Mouse (Mus musculus) liver, embryonic 13.5 days (tissue): ENCODE data around the gene Fastkd2. TPM values are rescaled to one million over a fixed set of nuclear protein-coding genes. Genes with fewer than 3 reads are reported as not detected.

ENCODE experiments used
- ATAC-seq: fragments of 200-750 bp; cut with Nextera tagmentation; 2 replicates; pipeline ENCODE4 v1.8.0; 2017; ENCODE audit warnings: low read depth, mild to moderate bottlenecking, moderate number of reproducible peaks, moderate library complexity
- DNase-seq: peaks from one replicate; pipeline ENCODE4 v3.0.0; 2022
- H3K27ac ChIP-seq: fragments of 300-500 bp; sonication (generic); 2 replicates; pipeline ENCODE4 v1.5.1; 2015; ENCODE audit warnings: moderate library complexity, mild to moderate bottlenecking, inconsistent platforms
- H3K27me3 ChIP-seq: fragments of 300-500 bp; sonication (generic); 2 replicates; pipeline ENCODE4 v1.6.1; 2015; ENCODE audit warnings: mild to moderate bottlenecking, inconsistent platforms
- H3K36me3 ChIP-seq: fragments of 300-500 bp; sonication (generic); 2 replicates; pipeline ENCODE4 v1.6.1; 2015; ENCODE audit warnings: mild to moderate bottlenecking, inconsistent platforms
- H3K4me1 ChIP-seq: fragments of 300-500 bp; sonication (generic); replicated peaks from 2 replicates; pipeline ENCODE4 v1.6.1; 2015; ENCODE audit warnings: inconsistent platforms
- H3K4me2 ChIP-seq: fragments of 300-500 bp; sonication (generic); 2 replicates; pipeline ENCODE4 v1.6.1; 2015; ENCODE audit warnings: inconsistent platforms, mild to moderate bottlenecking, moderate library complexity
- H3K4me3 ChIP-seq: fragments of 300-500 bp; sonication (generic); replicated peaks from 2 replicates; pipeline ENCODE4 v1.5.1; 2015; ENCODE audit warnings: mild to moderate bottlenecking, inconsistent platforms
- H3K9ac ChIP-seq: fragments of 300-500 bp; sonication (generic); 2 replicates; pipeline ENCODE4 v1.6.1; 2015; ENCODE audit warnings: mild to moderate bottlenecking, inconsistent platforms
- H3K9me3 ChIP-seq: fragments of 300-500 bp; sonication (generic); replicated peaks from 2 replicates; pipeline ENCODE4 v1.6.1; 2016; ENCODE audit warnings: inconsistent platforms
- WGBS: fragments of 180-500 bp; shearing (Covaris S2); methylation state at CpG from one replicate; pipeline ENCODE4 v1.1.7; 2015; ENCODE audit not compliant: insufficient replicate concordance; 5-methylcytosine and 5-hydroxymethylcytosine counted together
- polyA plus RNA-seq: library from polyadenylated mRNA; unstranded; fragments of >200 nt; fragmentation: Nextera tagmentation; extraction: Ambion mirVana; gene quantifications from 2 replicates; pipeline ENCODE4 v1.2.1, GENCODE M21; 2015

Gene Fastkd2
- 53.8 and 63.0 TPM in 2 replicates for polyA plus RNA-seq

DNA sequence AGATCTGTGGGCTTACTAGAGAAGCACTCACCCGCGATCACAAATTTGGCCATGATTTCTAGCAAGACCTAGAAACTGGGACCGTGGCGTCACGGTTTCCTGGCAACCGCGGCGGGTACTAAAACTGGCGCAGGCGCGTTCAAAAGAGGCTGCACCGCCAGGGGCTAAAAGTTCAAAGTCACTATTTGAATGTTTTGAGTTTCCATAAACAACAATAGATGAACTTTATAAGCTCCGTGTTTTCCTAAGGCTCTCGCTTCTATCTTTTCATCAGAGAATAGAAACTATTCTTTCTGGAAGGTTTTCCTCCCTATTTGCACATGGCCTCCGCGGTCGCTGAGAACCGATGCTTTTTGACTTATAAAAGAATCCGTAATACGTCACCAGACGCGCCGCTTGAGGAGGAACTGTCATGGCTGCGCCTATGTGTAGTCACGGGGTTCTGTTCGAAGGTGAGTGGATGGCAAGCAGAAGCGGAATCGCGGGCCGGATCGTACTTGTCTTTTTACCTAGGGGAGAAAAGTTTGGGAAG, at the start of gene Fastkd2, which contains the start of gene Mdh1b:
Gene Fastkd2 (plus strand): TSS at position 375 of the 532 bp plus-strand sequence.
Gene Mdh1b (minus strand): TSS at position 79 of the 532 bp plus-strand sequence.
- H3K9ac ChIP-seq = peak within 1 kb of the TSS; percentile 70
- no peaks in the 10 kb centered on the region for H3K27me3 ChIP-seq
- H3K36me3 ChIP-seq = no peaks in the 10 kb centered on the region
- H3K27ac ChIP-seq = no peak within 1 kb of the TSS
- H3K9me3 ChIP-seq = no peaks in the 10 kb centered on the region
- DNase-seq (peak; percentile 68), ATAC-seq (peak; percentile 91)
- H3K4me3 ChIP-seq = peak within 1 kb of the TSS; percentile 77
- peaks cover 22% of the 10 kb centered on the region for H3K4me1 ChIP-seq
- WGBS = under 1% methylated on average over 31 of the region's 31 CpGs
- H3K4me2 ChIP-seq = peak within 1 kb of the TSS; percentile 73

DNA sequence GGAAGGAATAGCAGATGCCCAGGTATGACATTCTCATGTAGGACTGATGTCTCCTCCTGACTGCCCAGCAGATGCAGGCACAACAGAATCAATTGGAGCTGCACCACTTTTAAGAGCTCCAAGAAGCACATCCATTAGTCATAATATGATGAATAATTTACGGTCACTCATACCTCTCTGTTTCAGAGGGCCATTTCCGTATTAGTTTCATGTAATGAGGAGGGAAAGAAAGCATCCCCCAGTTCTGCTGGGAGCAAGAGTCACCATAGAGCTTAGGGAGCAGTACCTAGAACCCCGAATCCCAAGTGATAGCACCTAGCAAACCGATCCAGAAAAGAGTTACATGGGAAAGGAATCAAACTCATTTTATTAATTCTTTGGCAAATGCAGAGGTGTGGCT, 43.6 kb upstream of the Fastkd2 start, which contains the start of gene Dytn:
Gene Dytn (minus strand): TSS at position 101 of the 400 bp plus-strand sequence.
- no peaks in the 10 kb centered on the region for H3K9me3 ChIP-seq
- DNase-seq (no peak), ATAC-seq (no peak)
- no peak within 1 kb of the TSS for H3K27ac ChIP-seq
- H3K36me3 ChIP-seq = no peaks in the 10 kb centered on the region
- no peak within 1 kb of the TSS for H3K4me3 ChIP-seq
- 62% methylated on average over 4 of the region's 4 CpGs for WGBS
- H3K4me2 ChIP-seq = no peak within 1 kb of the TSS
- no peak within 1 kb of the TSS for H3K9ac ChIP-seq
- no peaks in the 10 kb centered on the region for H3K27me3 ChIP-seq
- H3K4me1 ChIP-seq = no peaks in the 10 kb centered on the region

DNA sequence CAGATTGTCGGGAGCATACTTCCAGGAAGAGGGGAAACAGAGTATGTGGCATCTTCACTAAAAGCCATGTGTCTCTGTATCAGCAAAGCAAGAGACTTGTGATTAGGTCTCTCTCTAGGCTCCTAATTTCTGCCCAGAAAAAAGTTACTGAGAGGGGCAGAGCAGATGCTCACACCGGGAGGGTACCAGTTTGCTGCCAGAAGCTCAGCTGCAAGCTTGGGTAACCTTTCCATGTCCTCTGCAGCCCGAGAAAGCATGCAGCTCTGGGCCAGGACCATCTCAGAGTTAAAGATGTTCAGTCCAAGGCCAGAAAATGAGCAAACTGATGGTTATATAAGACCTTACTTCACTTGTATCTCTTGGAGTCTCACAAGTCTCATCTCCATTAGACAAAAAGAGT, 33.6 kb upstream of the Fastkd2 start:
- DNase-seq (no peak), ATAC-seq (no peak)
- no peaks in the 10 kb centered on the region for H3K27me3 ChIP-seq
- no peaks in the 10 kb centered on the region for H3K9me3 ChIP-seq
- no peak overlapping the region for H3K4me3 ChIP-seq
- no peaks in the 10 kb centered on the region for H3K4me1 ChIP-seq
- H3K4me2 ChIP-seq = no peak overlapping the region
- H3K9ac ChIP-seq = no peak overlapping the region
- WGBS = 48% methylated on average over 3 of the region's 3 CpGs
- no peaks in the 10 kb centered on the region for H3K36me3 ChIP-seq
- no peak overlapping the region for H3K27ac ChIP-seq

DNA sequence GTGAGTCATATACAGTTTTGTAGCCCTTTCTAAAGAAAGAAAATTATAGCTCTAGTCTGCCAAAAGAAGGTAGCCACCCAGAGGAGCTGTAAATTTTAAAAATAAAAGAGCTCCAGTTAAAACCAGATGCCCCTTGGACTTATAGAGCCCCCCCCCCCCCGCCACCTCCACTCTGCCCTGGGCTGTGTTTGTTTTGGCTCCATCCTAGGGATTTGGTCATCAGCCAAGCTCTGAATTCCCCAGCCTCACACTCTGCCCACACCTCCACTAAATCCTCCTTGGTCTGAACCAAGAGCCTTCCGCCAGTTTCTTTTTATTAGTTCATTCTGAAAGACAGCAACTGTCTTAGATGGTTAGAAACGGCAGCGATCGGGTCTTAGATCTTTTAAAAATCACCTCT, 24.7 kb upstream of the Fastkd2 start:
- Histone ChIP-seq H3K4me1 (no peaks in the 10 kb centered on the region), H3K4me2 (no peak overlapping the region), H3K27me3 (no peaks in the 10 kb centered on the region), H3K9ac (no peak overlapping the region), H3K9me3 (no peaks in the 10 kb centered on the region), H3K4me3 (no peak overlapping the region), H3K36me3 (no peaks in the 10 kb centered on the region), H3K27ac (no peak overlapping the region)
- 63% methylated on average over 5 of the region's 5 CpGs for WGBS
- peak; percentile 67 for ATAC-seq
- DNase-seq = no peak

DNA sequence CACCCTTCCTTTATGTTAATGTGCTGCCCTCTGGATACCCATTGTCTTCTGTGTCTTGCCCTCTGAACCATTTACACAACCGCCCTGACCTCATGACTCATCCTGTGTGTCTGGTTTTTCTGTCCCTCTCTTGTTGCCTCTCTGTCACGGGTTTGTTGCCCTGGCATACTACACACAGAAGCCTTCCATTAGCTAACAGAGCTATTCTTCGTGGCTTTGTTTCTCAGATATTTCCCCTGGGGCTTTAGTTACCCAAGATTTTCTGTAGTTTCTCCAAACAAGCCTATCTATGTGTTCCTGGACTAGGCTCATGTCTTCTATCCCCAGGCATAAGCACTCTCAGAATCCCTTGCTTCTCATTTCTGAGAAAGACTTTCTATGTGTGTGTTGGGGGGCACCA, 21.5 kb upstream of the Fastkd2 start:
- H3K4me2 ChIP-seq = no peak overlapping the region
- H3K9me3 ChIP-seq = no peaks in the 10 kb centered on the region
- H3K27me3 ChIP-seq = no peaks in the 10 kb centered on the region
- no peaks in the 10 kb centered on the region for H3K4me1 ChIP-seq
- no peak overlapping the region for H3K27ac ChIP-seq
- H3K36me3 ChIP-seq = no peaks in the 10 kb centered on the region
- ATAC-seq = no peak
- 44% methylated on average over 3 of the region's 3 CpGs for WGBS
- no peak overlapping the region for H3K4me3 ChIP-seq
- H3K9ac ChIP-seq = no peak overlapping the region
- no peak for DNase-seq

DNA sequence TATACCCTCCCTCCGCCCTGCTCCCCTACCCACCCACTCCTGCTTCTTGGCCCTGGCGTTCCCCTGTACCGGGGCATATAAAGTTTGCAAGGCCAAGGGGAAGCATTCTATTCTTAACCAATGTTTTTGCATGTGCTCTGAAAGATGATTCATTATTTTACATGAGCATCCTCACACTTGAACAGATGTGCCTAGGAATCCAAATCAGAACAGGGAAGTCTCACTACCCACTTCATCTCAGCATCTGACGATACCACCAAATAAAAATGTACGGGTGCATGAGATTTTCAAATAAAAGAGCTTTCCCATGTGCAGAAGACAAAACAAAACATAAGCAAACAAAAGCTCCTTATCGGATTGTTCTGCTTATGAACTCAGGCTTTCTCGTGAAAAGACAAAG, 10.3 kb upstream of the Fastkd2 start:
- DNase-seq (no peak), ATAC-seq (no peak)
- WGBS = 69% methylated on average over 7 of the region's 7 CpGs
- no peak overlapping the region for H3K4me2 ChIP-seq
- H3K9ac ChIP-seq = no peak overlapping the region
- H3K27ac ChIP-seq = no peak overlapping the region
- H3K4me1 ChIP-seq = no peaks in the 10 kb centered on the region
- H3K36me3 ChIP-seq = no peaks in the 10 kb centered on the region
- no peaks in the 10 kb centered on the region for H3K9me3 ChIP-seq
- H3K4me3 ChIP-seq = no peak overlapping the region
- H3K27me3 ChIP-seq = no peaks in the 10 kb centered on the region

DNA sequence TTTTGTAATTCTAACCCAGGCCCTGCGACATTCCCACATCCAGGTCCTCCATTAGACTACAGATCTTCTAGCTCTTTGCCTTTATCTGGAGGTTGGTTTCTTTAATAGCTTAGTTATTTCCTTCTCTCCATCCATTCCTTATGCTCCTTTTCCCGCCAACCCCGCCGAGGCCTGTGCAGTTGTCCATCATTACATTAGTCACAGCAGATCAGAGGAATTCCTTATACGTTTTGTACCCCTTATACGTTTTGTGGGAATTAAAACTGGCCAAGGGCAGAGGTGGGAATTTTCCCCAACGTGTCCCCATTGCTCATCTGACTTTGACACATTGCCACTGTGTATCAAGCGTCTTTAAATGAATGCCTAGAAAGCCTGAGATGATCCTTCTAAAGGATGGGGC, 618 bp upstream of the Fastkd2 start:
- no peak for ATAC-seq
- no peak overlapping the region for H3K27ac ChIP-seq
- peak overlapping the region; percentile 77 for H3K4me3 ChIP-seq
- H3K27me3 ChIP-seq = no peaks in the 10 kb centered on the region
- DNase-seq = no peak
- peaks cover 22% of the 10 kb centered on the region for H3K4me1 ChIP-seq
- 55% methylated on average over 8 of the region's 8 CpGs for WGBS
- H3K4me2 ChIP-seq = peak overlapping the region; percentile 73
- no peak overlapping the region for H3K9ac ChIP-seq
- H3K36me3 ChIP-seq = no peaks in the 10 kb centered on the region
- no peaks in the 10 kb centered on the region for H3K9me3 ChIP-seq

DNA sequence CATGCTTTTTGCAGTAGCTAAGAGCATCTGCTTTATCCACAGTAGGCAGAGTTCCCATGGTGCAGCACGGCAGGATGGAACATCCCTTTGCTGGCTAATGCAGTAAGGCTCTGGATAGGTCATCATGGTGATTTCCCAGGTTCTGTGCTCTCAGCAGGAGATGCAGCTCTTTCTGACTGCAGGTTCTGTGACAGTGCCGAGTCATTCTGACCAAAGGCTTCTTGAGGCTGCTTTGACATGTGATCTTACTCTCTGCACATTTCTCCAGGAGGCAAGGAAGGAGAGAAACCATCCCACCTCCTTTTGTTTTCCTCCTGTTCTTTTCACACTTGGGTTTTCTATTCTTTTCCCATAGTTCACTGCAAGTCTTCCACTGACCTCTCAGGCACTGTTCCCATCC, 25.6 kb downstream of the Fastkd2 start:
- Histone ChIP-seq H3K27me3 (no peaks in the 10 kb centered on the region), H3K9ac (no peak overlapping the region), H3K4me1 (no peaks in the 10 kb centered on the region), H3K4me2 (no peak overlapping the region), H3K27ac (no peak overlapping the region), H3K36me3 (peaks cover 18% of the 10 kb centered on the region), H3K4me3 (no peak overlapping the region), H3K9me3 (no peaks in the 10 kb centered on the region)
- DNase-seq (no peak), ATAC-seq (no peak)
- WGBS = 60% methylated on average over 2 of the region's 2 CpGs

DNA sequence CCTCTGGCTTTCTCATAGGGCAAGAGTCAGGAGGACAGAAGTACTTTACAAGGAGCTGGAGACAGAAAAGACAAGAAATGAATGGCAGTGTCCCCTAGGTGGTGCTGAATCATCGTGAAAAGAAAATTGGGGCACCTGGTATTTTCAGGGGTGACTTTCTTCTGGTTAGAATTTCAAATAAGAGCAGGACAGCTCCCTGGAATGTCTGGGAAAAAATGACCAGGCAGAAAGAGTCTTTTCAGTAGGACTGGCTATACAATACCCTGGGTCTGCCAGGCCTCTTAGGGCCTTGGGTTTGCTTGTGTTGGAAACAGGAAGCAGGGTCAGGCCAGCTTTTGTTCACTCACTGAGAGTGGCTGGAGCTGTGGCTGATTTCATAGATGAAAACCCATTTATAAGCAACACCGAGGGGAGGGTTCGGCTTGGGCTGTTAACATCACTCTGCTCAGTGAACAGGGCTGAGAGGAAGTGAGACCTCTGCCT, 32.8 kb downstream of the Fastkd2 start:
- H3K9ac ChIP-seq = no peak overlapping the region
- WGBS = 16% methylated on average over 3 of the region's 3 CpGs
- no peak overlapping the region for H3K4me3 ChIP-seq
- H3K27ac ChIP-seq = no peak overlapping the region
- no peak overlapping the region for H3K4me2 ChIP-seq
- H3K36me3 ChIP-seq = no peaks in the 10 kb centered on the region
- ATAC-seq (no peak), DNase-seq (no peak)
- H3K4me1 ChIP-seq = no peaks in the 10 kb centered on the region
- H3K27me3 ChIP-seq = no peaks in the 10 kb centered on the region
- no peaks in the 10 kb centered on the region for H3K9me3 ChIP-seq

DNA sequence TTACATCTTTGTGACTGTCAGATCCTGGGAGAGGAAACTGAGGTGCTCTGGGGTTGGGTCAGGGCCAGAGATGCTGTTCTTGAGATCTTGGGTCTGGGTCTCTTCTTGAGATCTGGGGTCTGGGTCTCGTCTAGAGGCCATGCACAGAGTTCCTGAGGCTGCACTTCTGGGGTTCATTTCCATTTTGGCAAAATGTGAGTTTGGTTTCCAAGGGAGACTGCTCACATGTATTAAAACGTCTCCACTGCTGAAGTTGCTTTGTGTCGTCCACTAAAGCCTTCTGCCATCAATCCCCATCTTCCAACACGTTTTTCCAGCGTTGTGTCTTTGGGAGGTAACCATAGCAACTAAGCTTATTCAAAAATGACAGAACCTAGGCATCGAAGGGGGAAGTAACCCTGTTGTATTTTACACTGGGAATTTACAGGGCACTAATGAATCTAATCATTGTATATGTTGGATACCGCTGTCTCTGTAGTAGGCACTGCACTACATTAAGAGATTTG, 33.5 kb downstream of the Fastkd2 start:
- ATAC-seq (no peak), DNase-seq (no peak)
- 42% methylated on average over 7 of the region's 7 CpGs for whole genome bisulfite sequencing
- no peak overlapping the region for H3K4me3 ChIP-seq
- H3K27ac ChIP-seq = no peak overlapping the region
- H3K36me3 ChIP-seq = no peaks in the 10 kb centered on the region
- no peak overlapping the region for H3K4me2 ChIP-seq
- H3K4me1 ChIP-seq = no peaks in the 10 kb centered on the region
- no peaks in the 10 kb centered on the region for H3K9me3 ChIP-seq
- no peaks in the 10 kb centered on the region for H3K27me3 ChIP-seq
- no peak overlapping the region for H3K9ac ChIP-seq

DNA sequence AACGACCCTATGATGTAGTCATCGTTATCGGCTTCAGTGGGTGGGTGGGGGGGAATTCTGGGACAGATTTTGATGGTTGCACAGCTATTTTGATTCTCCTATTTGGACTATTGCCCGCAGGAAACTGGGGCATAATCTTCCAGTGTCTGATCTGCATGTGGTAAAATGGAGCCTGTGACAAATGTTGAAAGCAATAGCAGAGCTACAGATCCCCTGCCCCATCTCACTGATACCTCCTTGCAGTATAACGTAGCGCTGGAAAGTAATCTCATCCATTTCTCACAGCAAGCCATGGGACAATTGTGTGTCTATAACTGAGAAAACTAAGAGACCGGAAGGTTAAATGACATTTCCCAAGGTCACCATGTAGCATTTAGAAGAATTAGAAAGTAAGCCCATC, 34.0 kb downstream of the Fastkd2 start:
- no peaks in the 10 kb centered on the region for H3K27me3 ChIP-seq
- no peak overlapping the region for H3K27ac ChIP-seq
- H3K4me2 ChIP-seq = no peak overlapping the region
- ATAC-seq = no peak
- H3K9ac ChIP-seq = no peak overlapping the region
- no peak overlapping the region for H3K4me3 ChIP-seq
- H3K9me3 ChIP-seq = no peaks in the 10 kb centered on the region
- no peaks in the 10 kb centered on the region for H3K36me3 ChIP-seq
- no peaks in the 10 kb centered on the region for H3K4me1 ChIP-seq
- DNase-seq = no peak
- WGBS = 64% methylated on average over 7 of the region's 7 CpGs

DNA sequence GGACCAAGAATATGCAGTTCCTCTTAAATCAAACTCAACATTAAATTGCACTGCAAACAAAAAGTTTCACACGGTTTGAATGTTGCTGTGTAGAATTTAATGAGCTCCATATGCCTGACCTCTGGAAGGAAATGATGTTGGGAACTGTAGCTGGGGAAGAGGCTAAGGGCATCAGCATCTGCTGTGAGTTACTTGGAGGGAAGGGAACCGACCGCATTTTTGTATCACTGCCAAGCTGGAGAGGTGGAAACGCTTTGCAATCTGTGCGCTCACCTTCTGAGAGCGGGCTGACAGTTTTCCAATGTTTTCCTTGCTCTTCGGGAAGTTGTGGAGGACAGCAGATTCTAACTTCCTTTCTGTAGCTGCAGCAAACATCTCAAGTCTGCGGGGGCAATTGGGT, 37.7 kb downstream of the Fastkd2 start:
- Histone ChIP-seq H3K4me2 (no peak overlapping the region), H3K36me3 (no peaks in the 10 kb centered on the region), H3K27me3 (no peaks in the 10 kb centered on the region), H3K9ac (no peak overlapping the region), H3K9me3 (no peaks in the 10 kb centered on the region), H3K27ac (no peak overlapping the region), H3K4me1 (no peaks in the 10 kb centered on the region), H3K4me3 (no peak overlapping the region)
- WGBS = 61% methylated on average over 8 of the region's 8 CpGs
- DNase-seq = no peak
- no peak for ATAC-seq
